Mouse (Mus musculus): Measurements from ENCODE around the gene Ints14. TPM values are rescaled to one million over a fixed set of nuclear protein-coding genes. Genes with fewer than 3 reads are reported as not detected.
"Not testable (repeated sequence)": the region's sequence is repeated elsewhere in the genome, so short reads cannot be mapped to it uniquely, and the experiment has no call there.

Gene Ints14
- total RNA-seq, 4 experiments from 2014 or later = 12.8 to 17.2 (median 14.2) TPM

- no peak for DNase-seq (ENCODE audit: low spot score)
These were observed 58.0 kb downstream of the Ints14 start for GRCm38 (mm10) chr9:65018588-65019121.

DNA sequence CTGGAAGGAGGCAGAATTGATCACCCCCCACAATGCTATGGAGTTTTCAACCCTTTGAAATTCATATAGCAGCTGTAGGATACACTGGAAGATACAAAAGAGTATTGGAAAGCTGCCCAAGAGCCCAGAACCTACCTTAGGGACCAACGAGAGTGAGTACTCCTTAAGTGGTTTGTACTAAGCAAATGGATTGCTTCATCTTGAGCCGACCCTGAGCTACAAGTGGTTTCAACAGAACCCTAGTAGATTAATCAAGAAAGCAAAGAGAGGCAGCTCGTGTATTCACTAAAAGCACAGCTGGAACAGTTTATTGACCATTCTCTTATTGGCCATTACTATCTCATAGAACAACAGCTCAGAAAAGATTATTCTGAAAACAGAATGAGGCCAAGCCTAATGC is 58.4 kb downstream of the Ints14 start:
- no peak for DNase-seq (ENCODE audit: low spot score)

DNA sequence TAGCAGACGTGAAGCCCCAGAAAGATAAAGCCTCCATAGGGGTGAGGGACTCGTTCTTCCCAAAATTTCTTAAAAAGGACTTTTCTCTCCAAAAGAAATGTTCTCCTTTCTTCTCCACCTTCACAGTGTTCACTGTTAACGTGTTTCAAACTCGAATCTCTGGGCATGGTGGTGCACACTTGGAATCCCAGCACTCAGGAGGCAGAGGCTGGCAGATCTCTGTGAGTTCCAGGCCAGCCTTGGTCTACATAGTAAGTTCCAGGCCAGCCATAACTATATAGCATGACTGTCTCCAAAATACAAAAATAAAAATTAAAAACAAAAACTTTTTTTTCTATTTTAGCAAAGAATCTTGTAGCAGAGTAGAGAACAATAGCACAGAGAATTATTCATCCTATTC is 59.4 kb downstream of the Ints14 start:
- no peak for DNase-seq (ENCODE audit: low spot score)

DNA sequence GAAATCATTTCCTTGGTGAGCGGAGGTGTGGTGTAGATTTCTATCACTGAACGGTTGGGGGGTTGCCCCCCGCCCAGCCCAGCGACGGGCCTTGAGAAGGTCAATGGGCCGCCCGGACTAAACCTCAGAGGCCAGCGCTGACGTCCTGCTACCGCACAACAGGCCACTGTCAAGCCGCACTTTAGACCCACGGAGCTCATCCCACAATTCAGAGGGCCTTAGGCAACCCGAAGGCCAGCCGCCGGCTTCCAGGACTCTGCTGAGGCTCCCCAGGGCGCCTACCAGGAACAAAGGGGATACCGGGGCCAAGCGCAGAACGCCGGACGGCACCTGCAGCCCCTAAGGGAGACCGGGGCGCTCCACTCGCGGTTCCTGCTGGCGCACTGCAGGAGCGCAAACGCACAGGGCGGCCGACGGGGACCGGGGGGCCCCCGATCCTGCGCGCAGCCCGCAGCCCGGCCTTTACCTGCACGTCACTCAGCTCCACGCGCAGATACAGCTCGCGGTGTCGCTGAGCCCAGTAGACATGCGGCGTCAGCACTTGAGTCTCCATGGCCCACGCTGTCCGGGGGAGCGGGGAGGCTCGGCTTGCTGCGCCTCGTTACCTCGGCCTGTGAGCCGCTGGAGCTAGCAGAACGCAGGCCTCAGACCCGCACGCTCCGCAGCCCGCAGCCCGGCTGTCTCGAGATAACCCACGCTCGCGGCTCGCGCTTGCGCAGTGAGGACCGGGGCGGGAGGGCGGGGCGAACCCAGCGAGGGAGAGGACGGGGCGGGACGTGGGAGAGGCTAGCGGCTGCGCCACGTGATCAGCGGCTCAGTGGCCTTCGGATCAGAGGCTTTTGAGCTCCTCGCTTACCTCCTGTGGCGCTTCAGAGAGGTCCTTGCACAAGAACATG is 60.5 kb downstream of the Ints14 start, which contains the start of gene Hacd3:
TSS of gene Hacd3 (minus strand) at position 703 of the 896 bp plus-strand sequence.
- peak; percentile 84 for DNase-seq (ENCODE audit: low spot score)

DNA sequence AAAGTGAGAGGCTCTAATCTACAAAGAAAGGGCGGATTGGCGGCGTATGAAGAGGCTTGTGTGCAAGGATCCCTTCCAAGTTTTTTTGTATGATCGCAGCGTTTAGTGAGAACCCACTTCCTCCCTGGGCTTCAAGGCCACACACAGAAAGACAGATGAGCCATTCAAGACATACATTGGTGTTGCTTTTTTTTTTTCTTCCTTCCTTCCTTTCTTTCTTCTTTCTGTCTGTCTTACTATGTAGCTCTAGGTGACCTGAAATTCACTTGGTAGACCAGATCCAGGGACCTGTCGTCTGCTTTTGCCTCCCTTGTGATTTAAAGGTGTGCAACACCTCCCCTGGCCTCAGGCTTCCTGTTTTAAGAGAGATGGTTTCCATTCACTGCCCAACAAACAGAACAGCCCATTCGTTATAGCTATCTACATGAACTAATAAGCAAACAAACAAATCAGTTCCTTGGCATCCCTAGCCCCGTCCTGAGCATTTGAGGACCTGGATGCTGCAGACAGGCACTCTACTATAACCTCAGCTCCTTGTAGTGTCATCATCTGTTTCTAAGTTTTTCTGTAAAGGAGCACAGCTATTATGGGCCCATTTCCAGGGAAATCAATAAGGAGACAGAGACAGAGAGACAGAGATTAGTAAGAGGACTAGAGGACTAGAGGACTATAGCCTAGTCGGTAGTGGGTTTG is 61.3 kb downstream of the Ints14 start:
- no peak for DNase-seq (ENCODE audit: low spot score)

DNA sequence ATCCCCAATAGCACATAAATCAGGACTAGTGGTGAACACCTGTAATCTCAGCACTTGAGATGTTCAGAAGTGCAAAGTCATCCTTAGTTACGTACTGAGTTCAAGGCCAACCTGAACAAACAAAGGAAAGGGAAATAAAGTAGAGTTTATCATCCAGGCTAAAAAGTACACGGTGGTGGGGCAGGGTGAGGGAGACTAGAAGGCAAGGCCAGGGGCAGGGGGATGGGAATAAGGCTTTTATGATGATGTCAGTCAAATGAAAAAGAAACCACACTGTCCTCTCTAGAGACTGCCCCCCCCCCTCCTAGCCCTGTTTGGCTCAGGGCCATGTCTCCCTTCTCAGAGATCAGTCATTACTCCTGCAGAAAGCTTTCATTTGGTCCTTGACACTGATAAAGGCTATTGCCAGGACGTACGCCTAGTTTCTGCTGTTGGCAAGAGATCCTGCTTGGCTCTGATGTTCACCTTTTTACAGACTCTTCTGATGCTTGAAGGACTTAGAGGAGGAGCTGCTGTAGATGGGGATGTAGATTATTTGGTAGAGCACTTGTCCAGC is 62.0 kb downstream of the Ints14 start:
- DNase-seq (ENCODE audit: low spot score) = no peak

- DNase-seq (ENCODE audit: low spot score) = no peak
These were observed 62.7 kb downstream of the Ints14 start for GRCm38 (mm10) chr9:65023447-65023846.

- DNase-seq (ENCODE audit: low spot score) = no peak
These were observed 66.5 kb downstream of the Ints14 start for GRCm38 (mm10) chr9:65027241-65027640.

GRCm38 (mm10) chr9:65028313-65028712 is 67.6 kb downstream of the Ints14 start:
- no peak for DNase-seq (ENCODE audit: low spot score)

DNA sequence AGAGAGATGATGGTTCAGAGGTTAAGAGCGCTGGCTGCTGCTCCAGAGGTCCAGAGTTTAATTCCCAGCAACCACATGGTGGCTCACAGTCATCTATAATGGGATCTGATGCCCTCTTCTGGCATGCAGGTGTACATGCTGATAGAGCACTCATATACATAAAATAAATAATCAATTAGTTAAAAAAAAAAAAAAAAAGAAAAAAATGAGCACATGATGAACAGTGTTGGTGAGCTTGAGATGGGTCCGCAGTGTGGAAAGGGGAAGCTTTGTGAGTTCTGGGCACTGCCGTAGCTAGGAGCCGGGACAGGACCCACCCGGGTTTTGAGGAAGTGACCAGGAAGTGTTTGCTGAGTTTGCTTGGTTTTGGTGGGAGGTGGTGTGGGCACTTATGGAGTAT is 70.7 kb downstream of the Ints14 start:
- DNase-seq (ENCODE audit: low spot score) = not testable (repeated sequence)

DNA sequence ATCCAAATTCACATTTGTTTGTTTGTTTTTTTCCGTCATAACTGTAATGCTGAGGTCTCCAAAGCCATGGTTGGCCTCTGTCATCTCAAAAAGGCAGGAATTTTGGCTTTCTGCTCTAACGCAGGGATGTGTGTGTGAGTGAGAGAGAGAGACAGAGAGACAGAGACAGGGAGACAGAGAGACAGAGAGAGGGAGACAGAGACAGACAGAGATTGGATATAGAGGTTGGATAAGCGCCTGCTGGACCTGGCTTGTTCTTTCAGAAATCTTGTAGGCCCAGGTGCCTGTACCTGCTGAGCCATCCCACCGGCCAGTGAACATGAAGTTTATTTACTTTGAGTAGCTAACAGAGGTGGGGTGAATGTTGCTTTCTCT is 71.2 kb downstream of the Ints14 start:
- no peak for DNase-seq (ENCODE audit: low spot score)

GRCm38 (mm10) chr9:65032269-65033108 is 71.8 kb downstream of the Ints14 start, which contains the start of gene Dpp8:
Dpp8 (plus strand) TSS chr9:65032414.
- DNase-seq (ENCODE audit: low spot score) = peak; percentile 91

DNA sequence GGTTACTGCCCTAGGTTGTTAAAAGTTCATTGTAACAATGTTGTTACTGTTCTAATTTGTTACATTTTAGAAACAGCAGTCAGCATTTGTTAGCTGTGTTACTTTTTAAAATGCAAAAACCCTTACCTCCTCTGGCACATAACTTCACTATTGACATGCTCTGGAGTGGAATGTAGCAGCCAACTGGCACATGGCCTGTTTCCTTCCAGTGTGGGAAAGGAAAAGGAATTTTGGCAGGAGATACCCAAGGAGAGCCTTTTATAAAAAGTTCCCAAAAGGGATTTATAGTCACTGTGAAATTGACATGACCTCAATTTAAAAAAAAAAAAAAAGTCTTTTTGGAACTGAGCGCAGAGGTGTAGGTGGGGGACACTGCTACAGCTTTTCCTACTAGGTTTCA is 75.8 kb downstream of the Ints14 start:
- peak; percentile 79 for DNase-seq (ENCODE audit: low spot score)

Small RNA genes within 50 kb of the gene (microRNA-seq; reads per million reads assigned to microRNA genes)
- not detected for gene Gm25640

Other genes with a start within 250 kb of the Ints14 start
- 100 to 1,000 TPM; 150 to 183 (median 162) TPM for gene Rab11a, start 223.1 kb upstream of the Ints14 start, total RNA-seq (2022)
- gene Dennd4a, start 149.6 kb upstream of the Ints14 start, total RNA-seq (2022) = 1 to 10 TPM; 5.7 to 8.5 (median 6.3) TPM
- gene Slc24a1, start 9.3 kb upstream of the Ints14 start, total RNA-seq (2022) = under 1 TPM; 0.09 to 0.20 (median 0.14) TPM
- 10 to 100 TPM; 14.6 to 19.0 (median 17.0) TPM for gene Hacd3, start 60.8 kb downstream of the Ints14 start, total RNA-seq (2022)
- gene Dpp8, start 71.5 kb downstream of the Ints14 start, total RNA-seq (2022) = 10 to 100 TPM; 52.8 to 59.9 (median 58.2) TPM
- gene Igdcc4, start 140.6 kb downstream of the Ints14 start, total RNA-seq (2022) = 10 to 100 TPM; 13.3 to 17.9 (median 15.7) TPM
- gene Igdcc3, start 180.3 kb downstream of the Ints14 start, total RNA-seq (2022) = under 1 TPM in 2 of 4 experiments, not detected in 2; 0.09 to 0.19 TPM
- gene Parp16, start 234.4 kb downstream of the Ints14 start, total RNA-seq (2022) = 1 to 10 TPM; 3.4 to 4.5 (median 3.7) TPM

Measured in heart, adult 8-10 months (tissue).